Mouse (Mus musculus): ENCODE measurements at regions not wholly inside any gene's neighbourhood (a gene's known extent, or its start where the extent isn't known, plus 50 kb on each side); places are given as distances from the start of the nearest gene placed in this dataset.

- no peak for DNase-seq (ENCODE audit: low spot score in 2 of 2)
These were observed 387.3 kb upstream of the Zeb2 start for GRCm38 (mm10) chr2:45504468-45504867.

GRCm38 (mm10) chr2:45493656-45494055 is 376.5 kb upstream of the Zeb2 start:
- DNase-seq (ENCODE audit: low spot score in 2 of 2), result no peak

GRCm38 (mm10) chr2:45486530-45486929 is 369.3 kb upstream of the Zeb2 start:
- DNase-seq (ENCODE audit: low spot score in 2 of 2), result no peak

DNA sequence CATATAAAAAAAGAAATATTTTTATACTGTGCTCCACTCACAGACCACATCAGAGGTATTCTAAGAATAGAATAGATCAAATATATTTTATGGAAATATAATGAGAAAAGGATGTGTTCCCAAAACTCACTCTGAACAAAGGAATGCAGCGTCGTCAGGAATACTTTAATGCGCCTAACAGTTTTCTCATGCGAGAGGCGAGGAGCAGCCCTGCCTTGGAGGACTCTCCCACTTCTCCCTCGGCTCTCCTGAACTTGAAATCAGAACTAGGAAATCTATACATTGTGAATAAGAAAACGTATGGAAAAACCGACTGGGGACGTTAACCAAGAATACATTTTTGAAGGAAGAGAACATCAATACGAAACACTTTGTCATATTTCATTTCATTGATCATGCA is 368.3 kb upstream of the Zeb2 start:
- no peak for DNase-seq (ENCODE audit: low spot score in 2 of 2)

DNA sequence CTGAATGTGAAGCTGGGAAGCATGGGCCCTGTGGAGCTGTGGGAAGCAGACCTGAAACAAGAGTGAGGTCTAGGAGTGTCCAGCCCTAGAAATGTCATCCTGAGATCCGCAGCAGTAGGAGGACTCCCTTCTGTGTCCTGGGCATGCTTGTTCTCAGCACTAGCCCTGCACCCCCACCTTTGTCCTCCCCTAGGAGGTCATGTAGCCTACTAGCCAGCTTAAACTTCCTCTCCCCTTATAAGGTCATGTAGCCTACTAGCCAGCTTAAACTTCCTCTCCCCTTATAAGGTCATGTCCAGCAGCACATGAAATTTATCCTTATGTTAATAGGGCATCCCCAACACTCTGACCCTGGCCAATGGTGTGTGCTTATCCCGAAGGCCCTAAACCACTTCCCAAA is 363.5 kb upstream of the Zeb2 start:
- DNase-seq (ENCODE audit: low spot score in 2 of 2), result no peak

DNA sequence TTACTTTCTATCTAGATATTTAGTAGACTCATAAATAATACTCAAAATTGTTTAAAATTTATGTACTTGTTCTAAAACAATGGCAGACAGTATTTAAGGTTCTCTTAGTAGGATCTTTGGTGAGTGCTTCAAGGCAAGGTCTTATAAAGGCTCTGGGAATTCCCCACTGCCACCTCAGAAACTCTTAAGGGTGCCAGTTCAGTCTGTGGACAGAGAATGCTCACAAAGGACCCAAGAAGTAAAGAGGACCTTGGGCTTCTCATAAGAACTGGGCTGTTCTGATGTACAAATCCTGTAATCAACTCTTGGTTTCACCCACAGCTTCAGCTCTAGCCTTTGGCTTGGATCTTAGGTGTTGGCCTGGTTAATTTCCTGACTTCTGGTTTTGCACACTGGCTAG is 358.8 kb upstream of the Zeb2 start:
- no peak for DNase-seq (ENCODE audit: low spot score in 2 of 2)

DNA sequence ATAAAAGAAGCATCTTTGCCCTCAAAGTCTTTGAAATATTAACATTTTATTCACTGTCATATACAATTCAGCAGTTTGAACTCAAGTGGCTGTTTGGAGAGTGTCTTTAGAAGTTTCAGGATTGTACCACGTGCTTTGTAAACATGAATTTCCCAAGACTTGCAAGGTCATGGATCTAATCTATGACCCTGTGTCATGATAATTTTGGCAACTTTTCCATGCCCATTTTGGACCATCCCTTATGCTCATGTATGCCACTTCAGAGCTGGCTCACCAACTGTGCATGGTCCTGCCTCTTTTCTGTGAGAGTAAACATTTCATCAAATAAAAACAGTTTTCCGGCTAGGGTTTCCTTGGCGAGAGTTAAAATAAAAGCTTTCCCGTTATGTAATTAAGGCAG is 347.1 kb upstream of the Zeb2 start:
- DNase-seq (ENCODE audit: low spot score in 2 of 2), result no peak

DNA sequence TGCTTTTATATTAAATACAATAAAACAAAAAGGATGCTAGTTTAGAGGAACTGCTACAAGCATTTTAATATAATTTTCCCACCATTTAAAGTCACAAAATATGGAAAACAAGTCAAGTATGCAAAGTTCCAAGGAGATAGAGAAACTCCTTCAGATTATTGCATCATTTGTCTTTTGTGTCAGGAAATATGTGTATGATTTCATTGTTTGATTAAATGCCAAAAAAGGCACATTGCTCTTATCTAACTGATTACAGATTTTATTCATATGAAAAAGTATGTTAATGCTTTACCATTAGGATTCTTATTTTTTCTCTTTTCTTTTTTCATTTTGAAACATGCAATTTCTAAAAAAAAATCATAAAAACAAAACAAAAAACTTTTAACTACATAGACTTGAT is 342.2 kb upstream of the Zeb2 start:
- DNase-seq (ENCODE audit: low spot score in 2 of 2), result no peak

GRCm38 (mm10) chr2:45454811-45455210 is 337.6 kb upstream of the Zeb2 start:
- DNase-seq (ENCODE audit: low spot score in 2 of 2), result no peak

GRCm38 (mm10) chr2:45439146-45439545 is 322.0 kb upstream of the Zeb2 start:
- no peak for DNase-seq (ENCODE audit: low spot score in 2 of 2)

DNA sequence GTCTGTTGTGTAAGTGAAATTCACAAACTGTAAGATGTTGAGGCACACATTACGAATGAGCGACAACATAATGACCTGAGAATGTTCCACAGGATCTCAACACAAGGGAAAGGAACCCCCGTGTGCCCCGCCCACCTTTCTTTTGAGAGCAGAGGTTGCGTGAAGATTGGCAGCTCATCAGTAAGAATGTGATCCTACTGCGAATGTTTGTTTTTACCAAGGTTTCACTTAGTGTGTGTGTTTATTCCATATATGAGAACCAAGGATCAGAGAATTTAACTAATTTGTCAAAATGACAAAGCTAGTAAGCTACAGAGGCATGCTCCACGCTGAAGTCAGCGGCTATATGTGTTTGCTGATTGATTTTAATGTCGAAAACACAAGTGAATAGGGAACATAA is 321.5 kb upstream of the Zeb2 start:
- DNase-seq (ENCODE audit: low spot score in 2 of 2), result no peak

DNA sequence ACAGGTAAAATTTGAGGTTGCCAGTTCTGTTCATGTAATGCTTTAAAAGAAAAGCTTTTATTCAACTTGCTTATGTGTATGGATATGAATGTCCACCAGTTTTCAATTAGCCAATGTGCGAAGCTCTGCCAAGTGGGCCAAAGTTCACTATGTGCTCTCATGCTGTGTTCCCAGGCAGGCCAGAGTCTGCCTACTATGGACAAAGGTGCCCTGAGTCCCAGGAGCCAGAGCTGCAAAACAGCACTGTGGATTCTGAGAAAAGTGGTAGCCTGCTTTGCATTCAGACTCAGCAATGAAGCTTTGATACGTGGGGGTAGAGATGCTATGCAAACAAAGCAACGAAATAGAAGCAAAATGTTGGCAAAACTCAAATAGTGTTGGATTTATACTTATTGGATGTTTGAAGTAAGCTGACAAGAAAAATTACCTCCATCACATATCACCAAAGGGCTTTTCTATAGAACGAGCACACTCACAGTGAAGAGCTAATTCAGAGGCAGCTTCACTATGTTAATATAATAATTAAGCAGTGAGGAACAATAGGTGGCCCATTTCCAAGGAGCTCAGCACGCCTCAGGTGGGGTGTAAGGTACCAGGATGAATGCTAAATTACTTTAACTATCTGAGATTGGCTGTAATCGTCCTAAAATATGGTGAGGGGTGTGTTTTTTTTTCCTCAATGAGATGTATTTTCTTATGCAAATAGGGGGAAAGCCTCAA is 318.2 kb upstream of the Zeb2 start:
- no peak for DNase-seq (ENCODE audit: low spot score in 2 of 2)

DNA sequence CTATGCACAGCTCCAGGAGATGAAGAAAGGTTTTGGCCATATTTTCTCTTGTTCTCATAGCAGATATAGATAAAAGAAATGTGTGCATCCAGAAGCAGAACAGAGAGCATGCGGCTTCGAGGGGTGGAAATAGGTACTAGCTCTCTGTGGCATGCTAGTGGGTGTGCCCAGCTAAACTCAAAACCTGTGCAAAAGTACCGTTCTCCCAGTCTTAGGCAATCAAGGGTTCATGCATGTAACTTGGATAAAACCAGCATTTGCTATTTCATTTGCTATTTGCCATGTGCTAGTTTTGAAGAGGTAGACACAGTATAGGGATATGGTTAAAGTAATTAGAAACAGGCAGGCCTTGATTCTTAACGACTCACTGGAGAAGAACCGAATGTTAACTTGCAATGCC is 317.6 kb upstream of the Zeb2 start:
- no peak for DNase-seq (ENCODE audit: low spot score in 2 of 2)

DNA sequence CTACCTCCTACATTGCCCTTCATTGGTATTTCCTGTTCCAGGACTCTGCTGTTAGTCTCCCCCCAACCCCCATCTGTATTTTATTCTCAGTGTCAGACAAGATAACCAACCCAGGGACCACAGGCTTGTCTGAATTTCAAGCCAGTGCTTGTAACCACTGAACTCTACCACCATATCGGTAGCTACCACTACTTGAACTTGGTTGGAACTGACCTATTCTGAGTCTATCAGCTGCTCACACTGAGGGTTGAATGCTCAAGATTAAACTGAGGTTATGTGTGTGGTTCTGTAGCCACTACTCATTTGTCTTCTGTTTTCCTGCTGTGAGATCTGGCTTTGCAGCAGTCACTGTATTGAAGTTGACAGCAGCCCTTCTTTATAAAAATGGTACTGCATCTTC is 317.0 kb upstream of the Zeb2 start:
- DNase-seq (ENCODE audit: low spot score in 2 of 2), result no peak

DNA sequence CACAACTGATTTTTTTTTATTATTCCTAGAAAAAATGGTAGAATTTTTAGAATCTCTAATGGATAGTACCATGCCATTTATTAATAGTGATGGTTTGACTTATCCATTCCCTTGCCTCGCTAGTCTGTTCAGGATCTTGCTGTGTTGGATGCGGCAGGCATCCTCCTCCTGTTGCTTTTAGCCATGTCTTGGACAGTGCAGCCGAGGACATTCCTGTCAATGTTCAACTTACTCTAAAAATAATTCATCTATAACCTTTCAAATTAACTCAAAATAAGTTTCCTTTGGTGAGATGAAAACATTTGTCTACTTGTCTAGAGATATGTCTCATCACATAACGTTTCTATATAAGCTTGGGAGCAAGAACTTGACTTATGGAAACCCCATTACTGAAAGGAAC is 314.2 kb upstream of the Zeb2 start:
- DNase-seq (ENCODE audit: low spot score in 2 of 2), result no peak

- DNase-seq (ENCODE audit: low spot score in 2 of 2), result no peak
These were observed 304.6 kb upstream of the Zeb2 start for GRCm38 (mm10) chr2:45421774-45422173.

- peak; percentile 14 to 47 for DNase-seq (ENCODE audit: low spot score in 2 of 2)
These were observed 290.9 kb upstream of the Zeb2 start for GRCm38 (mm10) chr2:45408136-45408535.

DNA sequence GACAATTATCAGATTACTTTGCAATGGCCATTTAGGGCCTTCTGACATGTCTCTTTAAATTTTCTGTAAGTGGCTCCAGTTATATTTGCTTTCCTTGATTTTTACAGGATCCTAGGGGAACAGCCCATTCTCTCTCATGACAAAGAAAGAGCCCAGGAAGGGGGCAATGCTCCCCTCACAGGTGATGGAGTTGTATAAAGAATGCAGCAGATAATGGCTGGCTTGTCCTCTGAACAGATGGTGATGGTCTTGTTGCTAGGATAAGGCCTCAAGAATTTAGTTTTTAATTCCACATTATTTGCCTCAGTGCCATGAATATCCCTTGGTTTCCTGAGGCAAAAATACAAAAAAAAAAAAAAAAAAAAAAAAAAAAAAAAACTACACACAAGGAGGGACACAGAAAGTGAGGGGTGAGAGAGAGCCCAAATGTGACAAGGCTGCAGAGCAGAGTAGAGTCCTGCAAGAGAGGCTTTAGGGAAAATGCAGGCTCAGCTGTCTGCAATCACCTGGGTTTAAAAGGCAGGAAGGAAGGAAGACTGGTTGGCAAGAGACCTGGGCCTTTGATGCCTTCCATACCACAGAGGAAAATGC is 272.8 kb upstream of the Zeb2 start:
- no peak for DNase-seq (ENCODE audit: low spot score in 2 of 2)

DNA sequence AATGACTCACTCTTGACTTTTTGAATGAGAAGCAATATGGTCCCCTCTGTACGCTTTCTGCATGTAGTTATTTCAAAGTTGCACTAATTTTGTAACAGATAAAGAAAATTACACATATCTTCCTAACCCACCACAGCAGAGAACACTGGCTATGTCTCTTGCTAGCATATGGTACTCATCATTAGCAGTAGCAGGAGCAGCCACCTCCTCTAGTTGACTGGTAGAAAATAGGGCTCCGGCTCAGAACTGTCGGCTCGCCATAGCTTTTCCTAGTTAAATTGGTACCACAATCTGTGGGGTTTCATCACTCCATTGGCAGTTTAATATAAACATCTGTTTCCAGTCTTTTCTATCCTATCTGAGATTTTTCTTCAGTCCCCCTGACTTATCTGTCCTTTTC is 254.1 kb upstream of the Zeb2 start:
- no peak for DNase-seq (ENCODE audit: low spot score in 2 of 2)

DNA sequence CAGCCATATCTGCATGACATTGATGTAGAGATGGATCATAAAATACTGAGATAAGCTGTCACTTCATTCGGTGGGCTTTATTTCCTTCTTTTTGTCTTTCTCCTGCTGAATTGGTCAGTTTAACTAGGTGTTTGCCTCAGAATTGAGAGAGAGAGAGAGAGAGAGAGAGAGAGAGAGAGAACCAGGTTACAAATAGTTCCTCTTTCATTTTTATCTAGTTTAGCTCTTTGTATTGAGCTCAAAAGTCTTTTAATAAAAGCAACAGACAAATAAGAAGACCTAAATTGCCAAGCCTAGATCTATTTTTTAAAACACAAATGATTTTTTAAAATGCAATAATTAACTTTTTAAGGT is 253.4 kb upstream of the Zeb2 start:
- DNase-seq (ENCODE audit: low spot score in 2 of 2), result no peak

DNA sequence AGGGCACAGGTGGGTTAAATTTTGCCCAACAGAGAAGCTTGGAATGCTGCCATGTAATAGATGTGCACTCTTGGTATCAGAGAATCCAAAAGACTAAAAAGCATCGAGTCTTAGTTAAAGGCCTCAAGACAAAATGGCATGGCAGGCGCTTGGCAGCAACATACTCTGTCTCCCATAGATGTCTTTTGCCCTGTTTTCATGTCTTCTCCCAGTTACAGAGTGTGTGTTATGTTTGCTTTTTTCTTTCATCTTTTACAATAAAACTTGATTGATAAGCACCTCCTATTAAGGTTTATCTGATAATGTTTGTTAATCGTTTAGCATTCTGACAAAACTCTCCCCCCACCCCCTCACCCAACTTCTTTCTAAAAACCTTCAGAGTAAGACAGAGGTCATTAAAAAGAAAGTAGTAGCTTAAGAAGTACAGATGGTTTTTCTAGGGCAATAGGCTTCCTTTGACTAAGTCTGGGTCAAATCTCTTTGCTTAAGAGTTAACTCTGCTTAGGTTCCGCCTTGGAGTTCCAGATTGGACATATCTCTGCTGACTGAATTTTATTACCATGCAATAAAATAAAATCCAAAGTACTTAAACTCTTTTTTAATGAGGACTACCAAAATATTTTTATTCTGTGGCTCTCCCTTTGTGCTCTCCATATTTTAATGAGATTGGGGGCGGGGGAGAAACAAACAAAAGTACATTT is 252.9 kb upstream of the Zeb2 start:
- DNase-seq (ENCODE audit: low spot score in 2 of 2), result no peak

GRCm38 (mm10) chr2:45369432-45369831 is 252.2 kb upstream of the Zeb2 start:
- DNase-seq (ENCODE audit: low spot score in 2 of 2), result no peak

DNA sequence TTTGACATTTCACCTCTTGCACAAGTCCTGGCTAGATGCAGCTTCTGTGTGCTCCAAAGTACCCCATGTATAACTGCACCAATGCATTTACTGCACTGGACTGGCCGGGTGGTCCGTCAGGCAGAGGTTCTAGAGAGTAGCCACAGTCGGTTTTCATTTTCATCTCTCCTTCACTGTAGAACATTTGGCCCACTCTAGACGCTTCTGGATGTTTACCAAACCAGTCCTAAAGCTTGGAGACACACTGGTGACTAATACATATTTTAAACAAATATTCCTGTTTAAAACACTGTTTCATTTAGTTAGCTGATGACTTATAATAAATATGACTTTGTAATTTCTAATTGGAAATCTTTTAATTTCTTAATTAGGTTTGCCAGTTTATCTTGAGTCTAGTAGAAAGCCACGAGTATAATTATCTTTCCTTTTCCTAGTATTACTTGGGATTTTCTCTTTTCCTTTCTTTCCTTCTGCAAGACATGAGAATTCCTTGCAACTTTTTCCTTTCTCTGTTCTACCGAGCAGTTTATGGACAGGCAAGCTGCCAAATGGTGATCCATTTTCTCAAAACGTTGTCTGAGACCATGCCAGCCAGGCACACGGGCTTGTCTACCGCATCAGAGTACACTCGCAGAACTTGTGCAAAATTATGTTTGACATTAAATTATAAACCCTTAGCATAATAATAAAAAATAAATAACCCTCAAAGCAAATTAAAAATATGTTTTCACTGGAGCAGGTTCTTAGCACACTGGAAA is 250.4 kb upstream of the Zeb2 start:
- DNase-seq (ENCODE audit: low spot score in 2 of 2), result peak in 1 of 2 experiments; percentile 14
